Mouse (Mus musculus): Measurements from ENCODE around the gene Mbnl1. TPM values are rescaled to one million over a fixed set of nuclear protein-coding genes. Genes with fewer than 3 reads are reported as not detected.

Mbnl1 gene
- polyA plus RNA-seq, 1 experiment, result 131 TPM

GRCm38 (mm10) chr3:60517234-60517787 lies 44.7 kb downstream of the Mbnl1 start:
- Histone ChIP-seq H3K27ac (ENCODE audit: control insufficient read depth, insufficient read depth, low read depth, low read length, poor library complexity) (no peak overlapping the region), H3K4me1 (ENCODE audit: control insufficient read depth, insufficient read depth, low read length) (peaks cover 1% of the 10 kb centered on the region), H3K4me3 (replicated peaks; ENCODE audit: control insufficient read depth, low read depth, low read length) (no peak overlapping the region)
- no peak for TF ChIP-seq POLR2A (IDR thresholded peaks at IDR 0.05; ENCODE audit: borderline replicate concordance, control insufficient read depth, low read depth, low read length)
- no peak for TF ChIP-seq CTCF (IDR thresholded peaks at IDR 0.05; ENCODE audit: control insufficient read depth, insufficient read depth, low read length)
- 63% methylated on average over 3 of the region's 3 CpGs for WGBS

GRCm38 (mm10) chr3:60519337-60519736 lies 46.7 kb downstream of the Mbnl1 start:
- 20% methylated on average over 3 of the region's 3 CpGs for WGBS
- no peaks in the 10 kb centered on the region; the same call in 1 of the 2 replicates for H3K4me1 ChIP-seq (ENCODE audit: control insufficient read depth, insufficient read depth, low read length)
- H3K4me3 ChIP-seq (replicated peaks; ENCODE audit: control insufficient read depth, low read depth, low read length), result no peak overlapping the region
- H3K27ac ChIP-seq (ENCODE audit: control insufficient read depth, insufficient read depth, low read depth, low read length, poor library complexity), result no peak overlapping the region
- TF ChIP-seq POLR2A (IDR thresholded peaks at IDR 0.05; ENCODE audit: borderline replicate concordance, control insufficient read depth, low read depth, low read length) (no peak), CTCF (IDR thresholded peaks at IDR 0.05; ENCODE audit: control insufficient read depth, insufficient read depth, low read length) (no peak)

DNA sequence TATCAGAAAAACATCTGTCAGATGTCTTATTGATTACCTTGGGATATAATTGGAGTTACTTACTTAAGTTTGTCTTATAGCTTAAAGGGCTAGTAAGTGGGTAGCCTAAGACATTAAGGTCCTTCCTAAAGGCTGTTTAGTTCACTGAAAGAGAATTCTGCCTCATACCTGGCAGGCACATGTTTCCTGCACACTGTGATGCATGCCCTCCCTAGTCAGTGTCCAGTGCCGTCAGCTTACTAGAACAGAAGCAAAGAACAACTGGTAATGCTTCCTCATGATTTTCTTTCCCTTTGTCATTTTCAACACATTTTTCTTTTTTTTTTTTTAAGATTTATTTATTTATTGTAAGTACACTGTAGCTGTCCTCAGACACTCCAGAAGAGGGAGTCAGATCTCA lies 51.5 kb downstream of the Mbnl1 start:
- no peak for TF ChIP-seq POLR2A (IDR thresholded peaks at IDR 0.05; ENCODE audit: borderline replicate concordance, control insufficient read depth, low read depth, low read length)
- peaks cover 4% of the 10 kb centered on the region for H3K4me1 ChIP-seq (ENCODE audit: control insufficient read depth, insufficient read depth, low read length)
- no peak overlapping the region for H3K4me3 ChIP-seq (replicated peaks; ENCODE audit: control insufficient read depth, low read depth, low read length)
- 76% methylated on average over 1 of the region's 1 CpGs for WGBS
- H3K27ac ChIP-seq (ENCODE audit: control insufficient read depth, insufficient read depth, low read depth, low read length, poor library complexity), result no peak overlapping the region

DNA sequence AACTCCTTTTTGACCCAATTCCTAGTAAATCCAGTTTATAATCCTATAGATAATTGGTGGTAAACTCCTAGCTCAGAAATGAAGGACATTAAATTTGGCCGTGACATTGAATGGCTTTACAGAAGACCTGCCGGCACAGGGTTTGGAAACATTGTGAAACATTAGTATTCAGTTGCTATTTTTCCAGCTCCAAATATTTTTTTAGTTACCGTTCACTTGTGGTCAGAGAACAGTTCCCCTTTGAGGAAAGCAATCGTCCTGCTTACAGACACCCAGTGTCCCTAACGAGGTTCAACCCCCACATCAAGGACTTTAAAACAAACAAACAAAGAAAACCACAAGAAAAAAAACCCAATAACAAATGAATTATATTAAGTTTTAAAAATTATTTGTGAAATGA lies 58.7 kb downstream of the Mbnl1 start:
- Histone ChIP-seq H3K27ac (ENCODE audit: control insufficient read depth, insufficient read depth, low read depth, low read length, poor library complexity) (no peak overlapping the region), H3K4me3 (replicated peaks; ENCODE audit: control insufficient read depth, low read depth, low read length) (no peak overlapping the region), H3K4me1 (ENCODE audit: control insufficient read depth, insufficient read depth, low read length) (peaks cover 3% of the 10 kb centered on the region)
- TF ChIP-seq POLR2A (IDR thresholded peaks at IDR 0.05; ENCODE audit: borderline replicate concordance, control insufficient read depth, low read depth, low read length), result no peak
- no peak for TF ChIP-seq CTCF (IDR thresholded peaks at IDR 0.05; ENCODE audit: control insufficient read depth, insufficient read depth, low read length)
- 12% methylated on average over 5 of the region's 5 CpGs for WGBS

GRCm38 (mm10) chr3:60531826-60532225 lies 59.2 kb downstream of the Mbnl1 start:
- H3K4me1 ChIP-seq (ENCODE audit: control insufficient read depth, insufficient read depth, low read length), result peaks cover under 1% of the 10 kb centered on the region
- no peak for TF ChIP-seq CTCF (IDR thresholded peaks at IDR 0.05; ENCODE audit: control insufficient read depth, insufficient read depth, low read length)
- TF ChIP-seq POLR2A (IDR thresholded peaks at IDR 0.05; ENCODE audit: borderline replicate concordance, control insufficient read depth, low read depth, low read length), result no peak
- H3K27ac ChIP-seq (ENCODE audit: control insufficient read depth, insufficient read depth, low read depth, low read length, poor library complexity), result no peak overlapping the region
- WGBS, result 77% methylated on average over 2 of the region's 2 CpGs
- H3K4me3 ChIP-seq (replicated peaks; ENCODE audit: control insufficient read depth, low read depth, low read length), result no peak overlapping the region

GRCm38 (mm10) chr3:60535224-60535623 lies 62.6 kb downstream of the Mbnl1 start:
- peaks cover 1% of the 10 kb centered on the region for H3K4me1 ChIP-seq (ENCODE audit: control insufficient read depth, insufficient read depth, low read length)
- H3K27ac ChIP-seq (ENCODE audit: control insufficient read depth, insufficient read depth, low read depth, low read length, poor library complexity), result no peak overlapping the region
- H3K4me3 ChIP-seq (replicated peaks; ENCODE audit: control insufficient read depth, low read depth, low read length), result no peak overlapping the region
- no peak for TF ChIP-seq CTCF (IDR thresholded peaks at IDR 0.05; ENCODE audit: control insufficient read depth, insufficient read depth, low read length)
- TF ChIP-seq POLR2A (IDR thresholded peaks at IDR 0.05; ENCODE audit: borderline replicate concordance, control insufficient read depth, low read depth, low read length), result no peak
- WGBS, result 33% methylated on average over 3 of the region's 3 CpGs

DNA sequence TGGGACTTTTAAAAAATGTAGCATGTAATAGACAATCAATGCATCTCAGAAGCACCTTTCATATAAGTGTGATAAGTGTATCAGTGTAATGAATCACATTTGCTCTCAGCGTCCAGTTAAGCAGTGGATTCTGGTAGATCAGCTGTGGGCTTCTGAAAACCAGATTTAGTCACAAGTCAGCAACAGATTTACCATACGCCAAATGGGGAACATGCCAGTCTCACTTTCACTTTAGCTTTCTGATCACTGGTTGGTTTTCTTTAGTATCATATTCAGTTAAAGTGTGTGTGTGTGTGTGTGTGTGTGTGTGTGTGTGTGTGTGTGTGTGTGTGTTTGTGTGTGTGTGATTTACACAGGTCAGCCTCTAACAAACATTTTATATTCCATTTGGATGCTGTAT lies 64.4 kb downstream of the Mbnl1 start:
- Histone ChIP-seq H3K4me1 (ENCODE audit: control insufficient read depth, insufficient read depth, low read length) (peaks cover 1% of the 10 kb centered on the region), H3K4me3 (replicated peaks; ENCODE audit: control insufficient read depth, low read depth, low read length) (no peak overlapping the region), H3K27ac (ENCODE audit: control insufficient read depth, insufficient read depth, low read depth, low read length, poor library complexity) (no peak overlapping the region)
- WGBS, result 5% methylated on average over 2 of the region's 2 CpGs
- no peak for TF ChIP-seq POLR2A (IDR thresholded peaks at IDR 0.05; ENCODE audit: borderline replicate concordance, control insufficient read depth, low read depth, low read length)
- TF ChIP-seq CTCF (IDR thresholded peaks at IDR 0.05; ENCODE audit: control insufficient read depth, insufficient read depth, low read length), result no peak

DNA sequence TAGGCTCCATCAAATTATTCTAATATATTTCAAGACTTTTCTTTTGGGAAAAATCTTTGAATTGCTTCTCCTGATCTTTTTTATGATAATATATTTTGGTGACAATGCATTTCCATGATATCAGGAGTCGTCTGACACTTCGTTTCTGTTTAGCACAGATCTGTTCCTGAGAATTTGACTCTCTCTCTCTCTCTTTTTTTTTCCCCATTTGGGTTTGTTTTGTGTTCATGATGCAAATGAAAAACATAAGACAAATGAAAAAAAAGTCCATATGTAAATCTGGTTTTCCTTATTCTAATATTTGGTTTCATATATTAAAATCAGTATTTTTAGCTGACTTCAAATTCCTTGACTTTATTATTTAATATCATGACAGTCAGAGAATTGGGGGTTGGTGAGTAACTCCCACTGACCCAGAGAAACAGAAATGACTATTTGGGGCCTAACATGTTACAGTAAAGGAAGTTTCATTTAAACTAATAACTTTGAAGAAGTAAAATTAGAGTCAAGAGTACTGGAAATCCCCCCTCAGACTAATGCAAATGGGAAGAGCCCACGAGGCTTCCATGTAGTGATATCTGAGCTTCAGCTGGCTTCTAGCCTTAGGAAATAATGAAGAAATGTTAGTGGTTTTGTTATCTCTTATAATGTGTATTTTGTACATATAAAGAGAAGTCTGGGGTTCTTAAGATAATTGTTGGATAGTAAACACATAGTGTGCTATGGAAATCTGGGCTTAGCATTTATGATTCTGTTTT lies 65.8 kb downstream of the Mbnl1 start:
- 52% methylated on average over 3 of the region's 3 CpGs for WGBS
- Histone ChIP-seq H3K4me3 (replicated peaks; ENCODE audit: control insufficient read depth, low read depth, low read length) (no peak overlapping the region), H3K4me1 (ENCODE audit: control insufficient read depth, insufficient read depth, low read length) (peaks cover 1% of the 10 kb centered on the region), H3K27ac (ENCODE audit: control insufficient read depth, insufficient read depth, low read depth, low read length, poor library complexity) (no peak overlapping the region)
- TF ChIP-seq CTCF (IDR thresholded peaks at IDR 0.05; ENCODE audit: control insufficient read depth, insufficient read depth, low read length) (no peak), POLR2A (IDR thresholded peaks at IDR 0.05; ENCODE audit: borderline replicate concordance, control insufficient read depth, low read depth, low read length) (no peak)
